Mouse (Mus musculus) heart, embryonic 11.5 days (tissue): Measurements from ENCODE around the gene Mef2a. TPM values are rescaled to one million over a fixed set of nuclear protein-coding genes. Genes with fewer than 3 reads are reported as not detected.
A peak's percentile ranks its signal among the peaks of the same experiment; 100 is the strongest.

ENCODE experiments used
- ATAC-seq: fragments of 200-750 bp; cut with Nextera tagmentation; replicated peaks from 2 replicates; pipeline ENCODE4 v1.8.0; 2017; ENCODE audit warnings: moderate library complexity; ENCODE audit not compliant: insufficient number of reproducible peaks, low FRiP score, low TSS enrichment
- H3K27ac ChIP-seq: fragments of 300-500 bp; sonication (generic); 2 replicates; pipeline ENCODE4 v1.5.1; 2014; ENCODE audit warnings: mild to moderate bottlenecking, low read depth, low read length
- H3K27me3 ChIP-seq: fragments of 300-500 bp; sonication (generic); 2 replicates; pipeline ENCODE4 v1.6.1; 2014; ENCODE audit warnings: mild to moderate bottlenecking, low read length, mixed read lengths; ENCODE audit not compliant: control insufficient read depth, insufficient read depth
- H3K36me3 ChIP-seq: fragments of 300-500 bp; sonication (generic); 2 replicates; pipeline ENCODE4 v1.6.1; 2014; ENCODE audit warnings: mild to moderate bottlenecking, low read length, moderate library complexity, mixed read lengths; ENCODE audit not compliant: control insufficient read depth, insufficient read depth
- H3K4me1 ChIP-seq: fragments of 300-500 bp; sonication (generic); 2 replicates; pipeline ENCODE4 v1.6.1; 2014; ENCODE audit warnings: low read length; ENCODE audit not compliant: control insufficient read depth, insufficient read depth
- H3K4me2 ChIP-seq: fragments of 300-500 bp; sonication (generic); 2 replicates; pipeline ENCODE4 v1.6.1; 2014; ENCODE audit warnings: mild to moderate bottlenecking, moderate library complexity
- H3K4me3 ChIP-seq: fragments of 300-500 bp; sonication (generic); 2 replicates; pipeline ENCODE4 v1.5.1; 2014; ENCODE audit warnings: low read depth, low read length
- H3K9ac ChIP-seq: fragments of 300-500 bp; sonication (generic); 2 replicates; pipeline ENCODE4 v1.6.1; 2014; ENCODE audit warnings: mild to moderate bottlenecking, low read depth, low read length, moderate library complexity
- H3K9me3 ChIP-seq: fragments of 300-500 bp; sonication (generic); replicated peaks from 2 replicates; pipeline ENCODE4 v1.6.1; 2016; ENCODE audit warnings: low read length; ENCODE audit not compliant: control insufficient read depth
- WGBS: fragments of 180-500 bp; shearing (Covaris S2); extraction: QIAGEN DNeasy Blood & Tissue Kit; methylation state at CpG from one replicate; pipeline ENCODE4 v1.1.7; 2014; ENCODE audit not compliant: insufficient replicate concordance; 5-methylcytosine and 5-hydroxymethylcytosine counted together
- polyA plus RNA-seq: library from polyadenylated mRNA; unstranded; fragments of >200 nt; fragmentation: Nextera tagmentation; extraction: Ambion mirVana; gene quantifications from 2 replicates; pipeline ENCODE4 v1.2.1, GENCODE M21; 2014

Gene Mef2a
- 66.4 and 72.5 TPM in 2 replicates for polyA plus RNA-seq

GRCm38 (mm10) chr7:67372729-67373583 is at the start of gene Mef2a:
Gene Mef2a (minus strand): TSS chr7:67372858.
- Histone ChIP-seq H3K27ac (peak within 1 kb of the TSS; percentile 100), H3K4me2 (peak within 1 kb of the TSS; percentile 93), H3K27me3 (no peaks in the 10 kb centered on the region), H3K9ac (peak within 1 kb of the TSS; percentile 91), H3K9me3 (no peaks in the 10 kb centered on the region), H3K36me3 (no peaks in the 10 kb centered on the region), H3K4me3 (peak within 1 kb of the TSS; percentile 65), H3K4me1 (peaks cover 29% of the 10 kb centered on the region)
- under 1% methylated on average over 83 of the region's 89 CpGs for WGBS
- ATAC-seq, result peak; percentile 90

GRCm38 (mm10) chr7:67421476-67422186 is 49.0 kb upstream of the Mef2a start:
- H3K36me3 ChIP-seq, result no peaks in the 10 kb centered on the region
- WGBS, result 25% methylated on average over 12 of the region's 12 CpGs
- H3K9ac ChIP-seq, result no peak overlapping the region; the same call in 1 of the 2 replicates
- H3K27me3 ChIP-seq, result no peaks in the 10 kb centered on the region
- ATAC-seq, result peak; percentile 72
- H3K4me3 ChIP-seq, result no peak overlapping the region
- peak overlapping the region; percentile 83 for H3K27ac ChIP-seq
- H3K4me1 ChIP-seq, result peaks cover 19% of the 10 kb centered on the region
- no peaks in the 10 kb centered on the region for H3K9me3 ChIP-seq
- H3K4me2 ChIP-seq, result peak overlapping the region; percentile 41

GRCm38 (mm10) chr7:67421088-67421475 is 48.4 kb upstream of the Mef2a start:
- peak; percentile 40; the same call in 1 of the 2 replicates for ATAC-seq
- H3K4me2 ChIP-seq, result no peak overlapping the region; the same call in 1 of the 2 replicates
- H3K27me3 ChIP-seq, result no peaks in the 10 kb centered on the region
- no peaks in the 10 kb centered on the region for H3K36me3 ChIP-seq
- H3K4me3 ChIP-seq, result no peak overlapping the region
- WGBS, result 50% methylated on average over 3 of the region's 3 CpGs
- H3K9ac ChIP-seq, result no peak overlapping the region; the same call in 1 of the 2 replicates
- H3K4me1 ChIP-seq, result peaks cover 19% of the 10 kb centered on the region
- no peaks in the 10 kb centered on the region for H3K9me3 ChIP-seq
- peak overlapping the region; percentile 83 for H3K27ac ChIP-seq

- no peaks in the 10 kb centered on the region for H3K9me3 ChIP-seq
- no peak overlapping the region for H3K9ac ChIP-seq
- WGBS, result 80% methylated on average over 17 of the region's 17 CpGs
- no peaks in the 10 kb centered on the region for H3K27me3 ChIP-seq
- H3K27ac ChIP-seq, result no peak overlapping the region
- ATAC-seq, result no peak
- no peak overlapping the region for H3K4me2 ChIP-seq
- no peaks in the 10 kb centered on the region for H3K36me3 ChIP-seq
- no peak overlapping the region for H3K4me3 ChIP-seq
- H3K4me1 ChIP-seq, result peaks cover 17% of the 10 kb centered on the region
Measured at GRCm38 (mm10) chr7:67419591-67420314, 47.1 kb upstream of the Mef2a start.

GRCm38 (mm10) chr7:67418122-67418521 is 45.5 kb upstream of the Mef2a start:
- no peak overlapping the region for H3K4me3 ChIP-seq
- no peak for ATAC-seq
- 86% methylated on average over 5 of the region's 5 CpGs for WGBS

GRCm38 (mm10) chr7:67414766-67415165 is 42.1 kb upstream of the Mef2a start:
- Histone ChIP-seq H3K27me3 (no peaks in the 10 kb centered on the region), H3K9ac (no peak overlapping the region), H3K4me2 (no peak overlapping the region), H3K4me3 (no peak overlapping the region), H3K36me3 (no peaks in the 10 kb centered on the region), H3K9me3 (no peaks in the 10 kb centered on the region), H3K4me1 (no peaks in the 10 kb centered on the region), H3K27ac (peak overlapping the region; percentile 55)
- 36% methylated on average over 8 of the region's 8 CpGs for WGBS
- ATAC-seq, result no peak

More at GRCm38 (mm10) chr7:67418122-67418521, 45.5 kb upstream of the Mef2a start:
- Histone ChIP-seq H3K4me2 (no peak overlapping the region), H3K27me3 (no peaks in the 10 kb centered on the region), H3K36me3 (no peaks in the 10 kb centered on the region), H3K9ac (no peak overlapping the region), H3K9me3 (no peaks in the 10 kb centered on the region), H3K4me1 (peaks cover 17% of the 10 kb centered on the region), H3K27ac (no peak overlapping the region)

- H3K27me3 ChIP-seq, result no peaks in the 10 kb centered on the region
- no peaks in the 10 kb centered on the region for H3K4me1 ChIP-seq
- H3K4me3 ChIP-seq, result no peak overlapping the region
Measured at GRCm38 (mm10) chr7:67412686-67413085, 40.0 kb upstream of the Mef2a start.

GRCm38 (mm10) chr7:67407019-67407418 is 34.4 kb upstream of the Mef2a start:
- Histone ChIP-seq H3K27ac (no peak overlapping the region), H3K4me1 (no peaks in the 10 kb centered on the region), H3K36me3 (no peaks in the 10 kb centered on the region), H3K4me3 (no peak overlapping the region), H3K9ac (no peak overlapping the region), H3K4me2 (no peak overlapping the region), H3K27me3 (no peaks in the 10 kb centered on the region), H3K9me3 (no peaks in the 10 kb centered on the region; the same call in 1 of the 2 replicates)
- ATAC-seq, result no peak
- WGBS, result 85% methylated on average over 2 of the region's 2 CpGs

More at GRCm38 (mm10) chr7:67412686-67413085, 40.0 kb upstream of the Mef2a start:
- ATAC-seq, result no peak
- Histone ChIP-seq H3K9me3 (no peaks in the 10 kb centered on the region), H3K9ac (no peak overlapping the region), H3K4me2 (no peak overlapping the region), H3K36me3 (no peaks in the 10 kb centered on the region), H3K27ac (no peak overlapping the region)
- WGBS, result 76% methylated on average over 10 of the region's 10 CpGs
